Mouse (Mus musculus) hematopoietic multipotent progenitor cell, adult 10-12 weeks (in vitro differentiated cells): Measurements from ENCODE around the gene Neu1. TPM values are rescaled to one million over a fixed set of nuclear protein-coding genes. Genes with fewer than 3 reads are reported as not detected.

Experiments
- polyA plus RNA-seq: library from polyadenylated mRNA; stranded (reverse); fragments of >175 nt; gene quantifications from 2 replicates; pipeline ENCODE4 v1.2.3, GENCODE M21; 2012; ENCODE audit warnings: low replicate concordance

Neu1 gene
- polyA plus RNA-seq, result 46.6 and 61.8 TPM in 2 replicates

DNA sequence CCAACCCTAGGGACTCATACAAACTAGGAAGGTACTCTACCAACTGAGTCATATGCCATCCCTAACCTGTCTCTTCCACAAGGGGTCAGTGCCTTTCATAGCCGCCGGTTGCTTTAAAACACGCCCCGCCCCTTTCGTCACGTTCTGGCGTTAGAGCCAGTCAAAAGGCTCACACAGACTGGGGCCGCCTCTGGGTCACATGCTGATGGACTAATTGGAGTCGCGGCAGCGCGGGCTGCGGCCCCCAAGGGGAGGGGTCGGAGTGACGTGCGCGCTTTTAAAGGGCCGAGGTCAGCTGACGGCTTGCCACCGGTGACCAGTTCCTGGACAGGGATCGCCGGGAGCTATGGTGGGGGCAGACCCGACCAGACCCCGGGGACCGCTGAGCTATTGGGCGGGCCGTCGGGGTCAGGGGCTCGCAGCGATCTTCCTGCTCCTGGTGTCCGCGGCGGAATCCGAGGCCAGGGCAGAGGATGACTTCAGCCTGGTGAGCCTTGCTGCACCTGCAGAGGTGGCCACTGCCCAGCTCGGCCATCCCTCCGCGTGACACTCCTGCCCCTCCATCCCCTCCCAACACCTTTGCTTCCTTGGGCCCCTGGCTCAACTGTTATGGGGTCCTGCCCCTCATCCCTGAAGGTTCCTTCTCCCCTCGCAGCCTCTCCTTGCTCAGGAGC is at the start of gene Neu1:
Gene Neu1 (plus strand): TSS at position 193 of the 674 bp plus-strand sequence.

DNA sequence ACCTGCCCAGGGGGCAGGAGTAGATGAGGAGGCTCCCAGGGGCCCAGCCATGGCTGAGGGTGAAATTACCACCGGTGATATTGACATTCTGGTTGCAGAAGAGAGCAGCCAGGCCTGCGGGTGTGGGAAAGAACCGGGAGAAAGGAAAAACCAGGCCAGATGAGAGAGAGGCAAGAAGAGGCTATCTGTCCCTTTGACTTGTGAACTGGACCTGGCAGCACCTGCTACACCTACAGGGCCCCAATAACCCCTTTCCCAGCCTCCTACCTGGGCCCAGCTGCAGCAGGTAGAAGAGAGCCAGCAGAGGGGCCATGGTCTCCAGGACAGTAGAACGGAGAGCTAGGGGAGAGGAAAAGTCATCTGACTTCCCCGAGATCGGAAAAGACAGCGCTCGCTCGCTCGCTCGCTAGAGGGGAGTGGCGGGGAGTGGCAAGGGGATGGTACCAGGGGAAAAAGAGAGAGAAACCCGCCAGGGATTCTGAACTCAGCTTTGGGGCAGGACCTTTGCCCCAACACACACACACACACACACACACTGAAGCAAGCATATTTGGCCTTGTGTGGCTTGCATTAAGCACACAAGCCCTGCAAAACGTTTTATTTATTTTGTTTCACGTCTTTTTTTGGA is 49.3 kb upstream of the Neu1 start, which contains the start of gene Gm20547:
Gene Gm20547 (minus strand): TSS at position 360 of the 628 bp plus-strand sequence.

DNA sequence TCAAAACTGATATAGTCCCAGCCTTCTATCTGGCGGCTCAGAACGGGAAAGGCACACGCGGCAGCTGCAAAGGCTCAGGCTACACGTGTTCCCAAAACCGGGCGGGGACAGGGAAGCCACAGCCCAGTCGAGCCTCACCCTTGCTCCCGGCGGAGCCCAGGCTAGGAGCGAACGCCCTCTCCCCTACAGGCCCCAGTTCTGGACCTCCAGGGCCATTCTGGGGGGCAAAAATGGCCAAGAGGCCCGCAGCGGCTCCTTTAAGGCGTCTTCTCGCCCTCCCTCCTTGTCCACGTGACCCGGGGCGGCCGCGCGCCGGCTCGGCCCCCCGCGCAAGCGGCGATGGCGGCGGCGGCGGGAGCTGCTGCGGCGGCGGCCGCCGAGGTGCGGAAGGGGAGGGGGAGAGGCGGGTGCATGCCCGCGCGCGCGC is 32.9 kb upstream of the Neu1 start, which contains the start of the genes C2 and Ehmt2:
Gene C2 (minus strand): TSS at position 106 of the 427 bp plus-strand sequence.
Gene Ehmt2 (plus strand): TSS at position 310 of the 427 bp plus-strand sequence.

DNA sequence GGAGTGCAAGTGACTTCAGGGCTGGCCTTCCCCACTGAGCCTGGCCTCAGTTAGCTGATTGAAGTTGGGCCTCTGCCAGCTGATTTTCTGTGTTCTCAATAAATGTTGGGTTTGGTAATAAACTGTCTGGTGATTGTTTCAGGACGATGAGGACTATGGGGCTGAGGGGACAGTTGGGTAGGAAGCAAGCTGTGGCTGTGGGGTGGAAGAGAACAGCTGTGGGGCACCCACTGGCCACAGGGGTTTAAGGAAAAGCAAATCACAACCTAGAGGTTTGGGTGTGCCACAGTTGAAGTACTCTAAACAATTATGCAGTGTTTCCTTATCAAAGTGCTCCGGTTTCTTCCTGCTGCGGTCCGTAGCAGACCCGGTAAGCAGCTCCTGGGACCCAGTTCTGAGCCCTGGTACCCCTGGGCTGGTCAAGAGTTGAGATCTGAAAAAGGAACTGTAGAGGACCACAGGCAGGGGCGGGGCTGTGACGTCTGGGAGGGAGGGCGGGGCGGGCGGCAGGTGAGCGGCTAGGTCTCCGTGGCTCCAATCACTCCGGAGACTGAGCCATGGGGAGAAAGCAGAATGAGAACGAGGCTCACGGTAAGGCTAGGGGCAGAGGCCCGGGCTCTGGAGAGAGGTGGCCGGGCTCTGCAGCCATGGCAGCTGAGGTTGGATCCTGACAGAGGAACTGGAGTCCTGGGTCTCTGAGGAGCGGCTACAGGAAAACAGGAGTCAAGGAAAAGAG is 17.0 kb upstream of the Neu1 start, which contains the start of gene Slc44a4:
Gene Slc44a4 (plus strand): TSS at position 537 of the 736 bp plus-strand sequence.

DNA sequence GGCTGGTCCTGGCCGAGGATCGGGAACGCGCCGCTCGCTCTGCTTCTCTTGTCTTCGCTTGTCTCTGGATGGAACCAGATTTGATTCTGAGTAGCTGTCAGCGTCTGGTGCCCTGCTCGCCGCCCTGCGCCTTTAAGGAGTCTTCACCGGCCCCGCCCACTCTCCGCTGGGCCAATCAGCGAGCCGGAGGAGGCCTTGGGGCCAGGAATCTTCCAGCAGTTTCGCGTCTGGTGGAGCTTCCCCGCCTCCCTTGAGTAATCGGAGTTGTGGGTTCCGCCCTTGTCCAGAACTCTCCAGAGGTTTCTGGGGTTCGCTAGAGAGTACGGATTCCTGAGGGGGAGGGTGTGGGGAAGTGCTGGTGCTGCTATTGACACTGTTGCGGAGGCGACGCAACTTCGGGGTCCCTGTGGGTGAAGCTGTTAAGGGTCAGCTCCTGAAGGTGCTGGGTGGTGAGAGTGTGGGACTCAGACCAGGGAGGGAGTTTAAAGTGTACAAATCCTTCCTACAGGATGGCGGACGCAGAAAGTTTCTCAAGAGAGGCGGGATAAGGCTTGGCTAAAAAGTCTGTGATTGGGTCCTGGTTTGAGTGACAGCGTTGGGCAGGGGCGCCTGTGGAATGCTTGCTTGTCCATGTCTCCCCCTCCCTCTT is 28.2 kb downstream of the Neu1 start, which contains the start of gene Hspa1b:
Gene Hspa1b (minus strand): TSS at position 109 of the 649 bp plus-strand sequence.

DNA sequence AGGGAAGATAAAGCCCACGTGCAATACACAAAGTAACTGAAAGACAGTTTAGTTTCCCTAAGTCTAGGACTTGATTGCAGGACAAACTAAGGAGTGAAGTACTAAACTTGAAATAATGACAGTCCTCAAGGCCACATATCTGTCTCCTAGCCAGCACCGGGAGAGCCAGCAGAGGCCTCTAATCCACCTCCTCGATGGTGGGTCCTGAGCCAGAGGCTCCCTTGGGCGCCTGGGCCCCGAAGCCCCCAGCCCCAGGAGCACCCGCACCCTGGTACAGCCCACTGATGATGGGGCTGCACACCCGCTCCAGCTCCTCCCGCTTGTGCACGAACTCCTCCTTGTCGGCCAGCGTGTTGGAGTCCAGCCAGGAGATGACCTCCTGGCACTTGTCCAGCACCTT is 38.8 kb downstream of the Neu1 start, which contains the start of gene Gm20481:
Gene Gm20481 (plus strand): TSS at position 91 of the 400 bp plus-strand sequence.

DNA sequence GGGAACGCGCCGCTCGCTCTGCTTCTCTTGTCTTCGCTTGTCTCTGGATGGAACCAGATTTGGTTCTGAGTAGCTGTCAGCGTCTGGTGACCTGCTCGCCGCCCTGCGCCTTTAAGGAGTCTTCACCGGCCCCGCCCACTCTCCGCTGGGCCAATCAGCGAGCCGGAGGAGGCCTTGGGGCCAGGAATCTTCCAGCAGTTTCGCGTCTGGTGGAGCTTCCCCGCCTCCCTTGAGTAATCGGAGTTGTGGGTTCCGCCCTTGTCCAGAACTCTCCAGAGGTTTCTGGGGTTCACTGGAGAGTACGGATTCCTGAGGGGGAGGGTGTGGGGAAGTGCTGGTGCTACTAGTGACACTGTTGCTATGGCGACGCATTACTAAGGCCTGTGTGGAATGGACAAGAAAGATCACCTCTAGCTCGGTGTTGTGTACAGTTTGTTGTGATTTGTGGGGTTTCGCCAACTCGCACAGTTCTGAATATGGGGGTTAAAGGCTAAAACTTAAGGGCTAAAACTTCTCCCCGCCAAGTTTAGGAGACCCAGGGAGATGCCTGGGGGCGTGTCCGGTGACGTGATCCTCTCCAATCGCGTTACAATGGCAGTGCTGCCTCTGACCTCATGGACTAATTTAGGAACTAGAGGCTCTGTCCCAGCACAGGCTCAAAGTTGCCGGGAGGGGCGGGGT is 41.2 kb downstream of the Neu1 start, which contains the start of the genes Hspa1a and Hspa1l:
Gene Hspa1a (minus strand): TSS at position 88 of the 681 bp plus-strand sequence.
Gene Hspa1l (plus strand): TSS at position 635 of the 681 bp plus-strand sequence.

DNA sequence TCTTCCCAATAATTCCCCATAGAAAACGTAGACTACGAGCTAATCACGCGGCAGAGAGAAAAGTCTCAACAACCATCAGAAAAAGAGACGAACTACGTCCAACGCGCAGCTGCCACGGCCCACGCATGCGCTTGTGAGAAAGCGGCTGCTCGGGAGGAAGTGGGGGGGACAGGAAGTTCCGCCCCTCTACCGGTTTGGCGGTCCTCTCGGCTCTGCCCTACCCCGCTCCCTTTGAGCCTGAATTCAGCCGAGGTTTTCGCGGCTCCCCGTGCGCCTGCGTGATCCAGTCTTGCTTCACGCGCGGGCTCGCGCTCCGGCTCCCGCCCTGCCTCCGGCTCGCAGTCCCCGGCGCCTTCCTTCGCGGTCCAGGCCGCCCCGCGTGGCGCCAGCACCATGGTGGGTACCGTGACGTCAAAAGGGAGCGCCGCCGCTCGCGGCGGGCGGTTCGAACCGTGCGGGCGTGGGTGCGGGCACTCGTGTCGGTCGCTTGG is 50.7 kb downstream of the Neu1 start, which contains the start of gene Lsm2:
Gene Lsm2 (plus strand): TSS at position 173 of the 491 bp plus-strand sequence.

Other genes with a start within 250 kb of the Neu1 start
- 1.6 and 2.8 TPM in 2 replicates for gene C4b, start 187.4 kb upstream of the Neu1 start, polyA plus RNA-seq
- 0.26 and 0.85 TPM in 2 replicates for gene Cyp21a1, start 126.7 kb upstream of the Neu1 start, polyA plus RNA-seq
- 35.1 and 41.2 TPM in 2 replicates for gene Stk19, start 94.3 kb upstream of the Neu1 start, polyA plus RNA-seq
- gene Dxo, start 94.2 kb upstream of the Neu1 start, polyA plus RNA-seq, result 64.7 and 107 TPM in 2 replicates
- gene Skiv2l, start 81.0 kb upstream of the Neu1 start, polyA plus RNA-seq, result 73.9 and 94.6 TPM in 2 replicates
- 110 and 113 TPM in 2 replicates for gene Nelfe, start 80.9 kb upstream of the Neu1 start, polyA plus RNA-seq
- gene Cfb, start 68.7 kb upstream of the Neu1 start, polyA plus RNA-seq, result 0.42 and 1.0 TPM in 2 replicates
- gene Zbtb12, start 51.8 kb upstream of the Neu1 start, polyA plus RNA-seq, result 12.3 and 13.4 TPM in 2 replicates
- gene Gm20547, start 49.2 kb upstream of the Neu1 start, polyA plus RNA-seq, result 0.10 TPM in 1 of 2 replicates, not detected in the other
- 1.6 and 6.5 TPM in 2 replicates for gene C2, start 33.0 kb upstream of the Neu1 start, polyA plus RNA-seq
- 299 and 719 TPM in 2 replicates for gene Ehmt2, start 32.8 kb upstream of the Neu1 start, polyA plus RNA-seq
- gene Slc44a4, start 16.8 kb upstream of the Neu1 start, polyA plus RNA-seq, result not detected in 2 replicates
- gene Hspa1b, start 28.0 kb downstream of the Neu1 start, polyA plus RNA-seq, result 3.0 and 6.4 TPM in 2 replicates
- not detected in 2 replicates for gene Gm20481, start 38.7 kb downstream of the Neu1 start, polyA plus RNA-seq
- gene Hspa1a, start 40.9 kb downstream of the Neu1 start, polyA plus RNA-seq, result 0.68 and 2.2 TPM in 2 replicates
- gene Hspa1l, start 41.5 kb downstream of the Neu1 start, polyA plus RNA-seq, result not detected in 2 replicates
- 51.7 and 75.3 TPM in 2 replicates for gene Lsm2, start 50.6 kb downstream of the Neu1 start, polyA plus RNA-seq
- gene Vars, start 69.7 kb downstream of the Neu1 start, polyA plus RNA-seq, result 768 and 1,214 TPM in 2 replicates
- gene Vwa7, start 85.3 kb downstream of the Neu1 start, polyA plus RNA-seq, result 0.51 and 1.3 TPM in 2 replicates
- gene Sapcd1, start 96.8 kb downstream of the Neu1 start, polyA plus RNA-seq, result 93.8 and 249 TPM in 2 replicates
- gene Msh5, start 115.5 kb downstream of the Neu1 start, polyA plus RNA-seq, result 54.6 and 127 TPM in 2 replicates
- gene Clic1, start 118.7 kb downstream of the Neu1 start, polyA plus RNA-seq, result 161 and 172 TPM in 2 replicates
- gene Ddah2, start 127.8 kb downstream of the Neu1 start, polyA plus RNA-seq, result 6.4 and 6.5 TPM in 2 replicates
- gene Ly6g6c, start 134.1 kb downstream of the Neu1 start, polyA plus RNA-seq, result 0.17 TPM in 1 of 2 replicates, not detected in the other
- 0.16 and 0.42 TPM in 2 replicates for gene Mpig6b, start 134.9 kb downstream of the Neu1 start, polyA plus RNA-seq
- gene Ly6g6e, start 145.6 kb downstream of the Neu1 start, polyA plus RNA-seq, result not detected in 2 replicates
- not detected in 2 replicates for gene Ly6g6d, start 146.8 kb downstream of the Neu1 start, polyA plus RNA-seq
- gene Ly6g6f, start 154.4 kb downstream of the Neu1 start, polyA plus RNA-seq, result not detected in 2 replicates
- 115 and 170 TPM in 2 replicates for gene Abhd16a, start 158.0 kb downstream of the Neu1 start, polyA plus RNA-seq
- not detected in 2 replicates for gene Ly6g5c, start 177.0 kb downstream of the Neu1 start, polyA plus RNA-seq
- 0.24 and 0.66 TPM in 2 replicates for gene Ly6g5b, start 184.2 kb downstream of the Neu1 start, polyA plus RNA-seq
- 76.2 and 161 TPM in 2 replicates for gene Gpank1, start 190.2 kb downstream of the Neu1 start, polyA plus RNA-seq
- gene Csnk2b, start 190.8 kb downstream of the Neu1 start, polyA plus RNA-seq, result 50.0 and 73.9 TPM in 2 replicates
- gene D17H6S53E, start 195.1 kb downstream of the Neu1 start, polyA plus RNA-seq, result 21.2 and 21.9 TPM in 2 replicates
- gene Apom, start 200.8 kb downstream of the Neu1 start, polyA plus RNA-seq, result 0.18 and 0.28 TPM in 2 replicates
- 414 and 841 TPM in 2 replicates for gene Bag6, start 203.9 kb downstream of the Neu1 start, polyA plus RNA-seq
- gene Prrc2a, start 233.6 kb downstream of the Neu1 start, polyA plus RNA-seq, result 1,121 and 1,280 TPM in 2 replicates
- gene Aif1, start 244.8 kb downstream of the Neu1 start, polyA plus RNA-seq, result 7.8 and 19.1 TPM in 2 replicates